Mouse (Mus musculus) adrenal gland, postnatal 25 days (tissue): ENCODE results near the gene B4galt5. TPM values are rescaled to one million over a fixed set of nuclear protein-coding genes. Genes with fewer than 3 reads are reported as not detected.
A peak's percentile ranks its signal among the peaks of the same experiment; 100 is the strongest.

Experiments
- DNase-seq: peaks from one replicate; pipeline ENCODE4 v3.0.0; 2021; ENCODE audit warnings: mixed read lengths
- total RNA-seq: library from RNA; stranded (reverse); gene quantifications from 2 replicates; pipeline ENCODE4 v1.2.3, GENCODE M21; 2021

B4galt5 gene
- total RNA-seq, 1 experiment from 2014 or later, result 72.9 TPM

GRCm38 (mm10) chr2:167303196-167303595, 45.8 kb downstream of the B4galt5 start:
- DNase-seq, result peak; percentile 3

GRCm38 (mm10) chr2:167302641-167303040, 46.3 kb downstream of the B4galt5 start:
- no peak for DNase-seq

GRCm38 (mm10) chr2:167302031-167302430, 47.0 kb downstream of the B4galt5 start:
- DNase-seq, result no peak

DNA sequence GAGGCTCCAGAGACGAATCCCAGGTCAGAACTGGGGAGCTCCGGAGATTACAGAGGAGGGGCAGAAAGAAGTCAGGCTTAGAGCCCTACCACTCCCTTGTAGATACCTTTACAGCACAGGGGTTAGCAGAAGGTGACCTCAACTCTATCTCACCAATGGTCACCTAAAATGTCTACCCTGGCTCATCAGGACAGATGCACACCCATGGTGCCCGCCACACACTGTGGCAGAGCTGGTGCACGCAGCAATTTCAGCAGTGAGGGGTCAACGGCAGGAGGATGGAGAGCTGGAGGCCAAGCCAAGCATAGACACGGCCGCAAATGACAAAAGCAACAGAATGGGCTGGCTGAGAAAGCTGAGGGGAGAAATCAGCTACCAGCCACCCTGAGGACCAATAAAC, 47.4 kb downstream of the B4galt5 start:
- no peak for DNase-seq

DNA sequence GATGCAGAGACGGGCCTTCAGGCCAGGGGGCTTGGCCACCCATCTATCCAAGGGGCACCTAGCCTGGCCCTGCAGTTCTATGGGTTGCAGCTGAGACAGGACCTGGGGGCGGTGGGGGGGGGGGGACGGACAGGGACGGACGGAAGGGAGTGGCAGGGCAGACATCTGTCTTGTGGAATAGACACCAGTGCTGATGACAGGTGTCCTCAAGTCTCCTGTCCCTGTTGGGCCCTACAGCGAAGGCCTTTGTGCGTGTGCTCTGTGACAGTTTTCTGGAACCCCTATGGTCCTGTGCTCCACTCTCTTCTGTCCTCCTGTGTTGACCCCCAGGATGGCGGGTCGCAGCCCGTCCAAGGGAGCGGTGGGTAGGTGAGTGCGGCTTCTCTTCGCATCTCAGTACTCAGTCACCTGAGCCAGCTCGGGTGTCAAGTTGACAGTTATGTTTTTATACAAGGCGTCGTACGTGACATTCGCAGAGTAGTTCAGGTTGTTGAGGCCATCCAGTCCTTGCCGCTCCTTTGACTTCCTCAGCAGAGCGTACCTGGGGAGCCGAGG, 48.0 kb downstream of the B4galt5 start:
- peak; percentile 1 for DNase-seq

DNA sequence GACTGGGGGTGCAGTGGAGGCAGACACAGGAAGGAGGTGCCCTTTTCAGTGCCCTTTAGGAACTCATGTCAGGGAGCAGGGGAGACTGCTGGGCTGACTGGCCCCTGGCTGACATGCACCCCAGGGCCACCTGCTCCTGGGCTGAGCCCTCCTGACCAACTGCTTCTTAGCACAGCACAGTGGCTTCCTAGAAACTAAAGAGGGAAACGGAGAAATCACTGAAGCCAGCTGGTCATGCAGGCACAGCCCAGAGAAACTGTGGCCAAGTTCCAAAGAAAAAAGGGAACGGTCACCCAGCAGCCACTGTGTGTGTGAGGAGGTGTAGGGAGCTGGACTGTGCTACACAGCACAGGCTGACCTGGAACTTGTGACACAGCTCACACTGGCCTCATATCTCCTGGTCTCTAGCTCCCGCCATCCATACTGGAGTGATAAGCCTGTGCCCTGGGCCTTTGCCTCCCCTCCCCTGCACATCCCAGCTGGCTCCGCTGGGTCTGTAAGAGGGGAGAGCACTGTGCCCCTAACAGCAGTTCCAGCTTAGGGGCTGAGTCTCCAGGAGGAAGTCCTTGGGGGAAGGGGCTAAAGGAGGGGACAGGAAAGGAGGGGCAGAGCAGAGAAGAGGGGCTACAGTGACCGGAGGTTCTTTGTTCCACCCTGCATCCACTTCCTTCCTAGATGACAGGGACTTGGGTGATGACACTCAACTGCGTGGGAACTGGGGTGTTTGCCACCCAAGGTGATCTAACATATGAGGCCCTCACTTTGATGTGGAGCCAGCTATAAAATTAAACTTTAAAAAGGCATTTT, 48.9 kb downstream of the B4galt5 start:
- peak; percentile 2 for DNase-seq

GRCm38 (mm10) chr2:167298729-167299705, 50.0 kb downstream of the B4galt5 start:
- DNase-seq, result peak; percentile 18

- no peak for DNase-seq
Observed at GRCm38 (mm10) chr2:167297985-167298384, 51.0 kb downstream of the B4galt5 start.

GRCm38 (mm10) chr2:167294926-167295325, 54.1 kb downstream of the B4galt5 start:
- peak; percentile 13 for DNase-seq

DNA sequence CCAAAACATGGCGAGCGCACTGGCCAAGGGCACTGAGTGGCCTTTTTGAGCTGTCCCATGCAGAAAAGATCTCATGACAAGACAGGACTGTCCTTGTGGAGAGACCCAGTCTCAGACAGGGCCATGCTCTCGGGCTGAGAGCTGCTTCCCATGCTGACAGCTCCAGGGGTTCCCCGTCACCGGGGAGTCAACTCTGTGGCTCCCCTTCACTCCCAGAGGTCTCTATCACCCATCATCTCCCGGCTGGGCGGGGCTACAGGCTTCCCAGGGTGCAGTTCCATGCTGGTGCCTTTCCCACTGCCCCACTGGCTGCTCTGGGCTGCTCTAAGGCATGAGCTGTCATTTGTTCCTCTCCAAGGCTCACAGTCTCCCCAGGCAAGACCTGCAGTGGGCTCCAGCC, 54.8 kb downstream of the B4galt5 start:
- peak; percentile 28 for DNase-seq

- peak; percentile 60 for DNase-seq
Observed at GRCm38 (mm10) chr2:167293289-167294085, 55.5 kb downstream of the B4galt5 start.

DNA sequence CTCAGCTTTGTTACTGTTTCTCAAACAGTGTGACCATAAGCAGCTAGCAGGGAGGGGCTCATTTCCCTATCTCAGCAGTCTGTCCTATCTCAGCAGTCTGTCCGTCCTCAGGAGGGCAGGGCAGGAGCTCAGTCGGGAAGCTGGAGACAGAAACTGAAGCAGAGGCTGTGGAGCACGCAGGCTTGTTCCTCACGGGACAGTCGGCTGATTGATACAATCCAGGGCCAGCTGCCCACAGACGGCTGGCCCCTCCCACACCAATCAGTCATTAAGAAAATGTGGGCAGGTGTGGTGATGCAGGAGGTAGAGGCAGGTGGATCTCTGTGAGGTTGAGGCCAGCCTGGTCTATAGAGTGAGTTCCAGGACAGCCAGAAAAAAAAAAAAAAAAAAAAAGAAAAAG, 56.1 kb downstream of the B4galt5 start:
- DNase-seq, result peak; percentile 26

DNA sequence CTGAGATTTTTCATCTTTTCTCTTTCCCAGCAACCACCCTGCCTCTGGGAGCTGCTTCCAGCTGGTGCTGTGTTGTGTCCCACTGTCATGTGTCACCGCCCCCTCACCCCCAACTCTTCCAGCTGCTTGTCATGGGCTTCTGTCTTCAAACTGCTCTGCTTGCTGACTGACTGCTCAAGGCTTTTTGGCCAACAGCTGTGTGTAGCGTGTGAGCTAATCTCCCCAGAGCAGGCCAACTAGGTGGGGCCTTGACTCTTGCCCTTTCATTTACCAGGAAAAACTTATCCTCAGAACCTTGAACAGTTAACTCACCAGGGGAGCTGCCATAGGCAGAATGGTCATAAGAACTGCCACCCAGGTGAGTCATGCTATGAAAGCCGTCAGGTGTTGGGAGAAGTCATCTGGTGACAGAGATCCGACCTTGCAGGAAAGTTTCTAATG, 56.8 kb downstream of the B4galt5 start:
- DNase-seq, result peak; percentile 22

GRCm38 (mm10) chr2:167291656-167292055, 57.3 kb downstream of the B4galt5 start:
- no peak for DNase-seq

DNA sequence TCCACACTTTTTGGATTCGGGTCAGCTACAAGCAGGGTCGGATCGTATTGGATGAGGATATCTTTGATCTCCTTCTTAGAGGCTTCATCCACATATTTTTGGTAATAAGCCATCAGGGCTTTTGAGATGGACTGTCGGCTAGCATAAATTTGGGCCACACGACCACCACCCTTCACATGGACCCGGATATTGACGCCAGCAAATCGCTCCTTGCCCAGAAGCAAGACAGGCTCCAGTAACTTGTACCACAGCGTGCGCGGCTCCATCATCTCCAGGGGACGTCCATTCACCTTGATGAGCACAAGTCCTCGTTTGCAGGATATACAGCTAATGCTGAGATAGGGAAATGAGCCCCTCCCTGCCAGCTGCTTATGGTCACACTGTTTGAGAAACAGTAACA, 67.5 kb downstream of the B4galt5 start:
- DNase-seq, result no peak

DNA sequence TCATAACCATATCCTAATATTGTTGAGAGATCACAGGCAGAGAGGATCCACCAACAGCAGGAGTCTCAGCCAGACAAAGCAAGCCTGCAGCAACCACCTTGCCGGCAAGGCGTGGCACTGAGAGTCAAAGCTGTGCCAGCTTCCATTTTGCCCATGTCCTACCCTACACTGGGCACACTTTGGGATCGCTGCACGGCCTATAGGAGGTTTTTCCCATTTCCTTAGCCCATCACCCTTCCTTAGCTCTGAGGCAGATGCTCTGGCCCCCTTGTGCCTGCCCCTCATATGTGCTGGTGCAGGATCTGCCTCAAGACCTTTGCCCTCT, 68.0 kb downstream of the B4galt5 start:
- DNase-seq, result no peak

DNA sequence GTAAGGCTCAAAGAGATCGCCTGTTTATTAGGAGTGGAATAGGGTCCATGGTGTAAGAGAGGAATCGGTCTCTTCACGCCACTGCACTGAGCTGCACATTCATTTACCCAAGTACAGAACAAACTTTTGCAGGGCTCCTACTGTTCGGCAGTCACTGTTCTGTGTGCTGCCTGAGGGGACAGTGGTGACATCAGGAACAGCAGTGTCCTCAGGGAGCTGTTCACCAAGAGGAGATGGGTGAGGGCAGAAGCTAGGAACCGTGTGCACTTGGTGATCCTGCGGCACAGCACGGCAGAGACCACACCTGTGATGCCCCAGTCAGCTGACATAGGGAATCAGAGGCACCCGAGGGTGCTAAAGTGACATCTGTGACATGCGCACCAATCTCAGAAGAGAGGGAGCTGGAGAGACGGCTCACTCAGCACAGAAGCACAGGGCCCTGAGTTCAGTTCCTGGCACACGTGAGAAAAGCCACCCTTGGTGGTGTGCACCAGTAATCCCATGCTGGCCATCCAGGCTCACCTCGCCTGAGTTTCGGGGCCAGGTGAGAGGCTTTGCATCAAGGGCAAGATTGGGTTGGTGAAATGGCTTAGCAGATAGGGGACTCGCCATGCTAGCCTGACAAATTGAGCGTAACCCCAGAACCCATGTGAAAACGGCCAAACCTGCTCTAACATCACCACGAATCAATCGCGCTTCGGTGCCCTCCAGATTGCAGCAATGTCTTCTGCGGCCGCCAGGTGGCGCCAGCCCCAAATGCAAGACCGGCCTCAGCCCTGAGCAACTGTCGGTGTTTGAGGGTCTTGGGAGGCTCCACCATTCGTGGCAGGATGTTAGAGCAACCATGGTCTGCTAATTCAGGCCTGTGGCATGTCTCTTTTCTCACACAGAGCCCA, 68.6 kb downstream of the B4galt5 start:
- DNase-seq, result peak; percentile 72

GRCm38 (mm10) chr2:167278751-167279526, 70.0 kb downstream of the B4galt5 start:
- peak; percentile 79 for DNase-seq

GRCm38 (mm10) chr2:167278011-167278410, 71.0 kb downstream of the B4galt5 start:
- no peak for DNase-seq

- DNase-seq, result no peak
Observed at GRCm38 (mm10) chr2:167277026-167277425, 72.0 kb downstream of the B4galt5 start.
